18 mouse cellular contexts compared by ENCODE assay signal in genomic region chr2:49942100-49942499, GRCm38 (mm10).
DNase-seq lines count a peak whose midpoint lies in the region; ATAC-seq and TF ChIP-seq lines count a peak whose summit lies in the region.
"Had no signal": no experiment of that assay in that cellular context is flagged by ENCODE, and none has a peak within 500 bp of the region (broad histone marks: within the 10 kb centered on the region; RNA-seq: fewer than 3 reads in every experiment).

No protein-coding gene starts in this region.

- H3K4me1 ChIP-seq in intestine, postnatal 0 days (replicated peaks; ENCODE audit: control insufficient read depth, insufficient read depth, low read length): no peaks in the 10 kb centered on the region
- no peaks in the 10 kb centered on the region for H3K4me1 ChIP-seq in intestine, embryonic 16.5 days (ENCODE audit: control insufficient read depth, insufficient read depth, low read length)
- H3K4me1 ChIP-seq in lung, postnatal 0 days (ENCODE audit: insufficient read depth, low read depth, low read length): no peaks in the 10 kb centered on the region
- no peaks in the 10 kb centered on the region for H3K4me1 ChIP-seq in hindbrain, embryonic 11.5 days (replicated peaks; ENCODE audit: control insufficient read depth, insufficient read depth, low read length)
- H3K4me1 ChIP-seq: embryonic facial prominence, embryonic 10.5 days; hindbrain, embryonic 10.5 days; hindbrain, embryonic 15.5 days had no signal

- POLR2A ChIA-PET in Patski (lab: Charles Lee): no interaction called here

- no peaks in the 10 kb centered on the region for H3K9me3 ChIP-seq in intestine, postnatal 0 days (ENCODE audit: control insufficient read depth)
- H3K9me3 ChIP-seq in intestine, embryonic 16.5 days (ENCODE audit: control insufficient read depth, low read length): no peaks in the 10 kb centered on the region
- H3K9me3 ChIP-seq in lung, postnatal 0 days (ENCODE audit: low read length): no peaks in the 10 kb centered on the region
- H3K9me3 ChIP-seq in hindbrain, embryonic 11.5 days (ENCODE audit: control insufficient read depth, low read length): no peaks in the 10 kb centered on the region
- H3K9me3 ChIP-seq: embryonic facial prominence, embryonic 10.5 days; forebrain, embryonic 13.5 days; heart, embryonic 12.5 days; hindbrain, embryonic 10.5 days; hindbrain, embryonic 15.5 days had no signal

- H3K9ac ChIP-seq in intestine, postnatal 0 days (ENCODE audit: low read depth, low read length): no peak overlapping the region
- H3K9ac ChIP-seq in intestine, embryonic 16.5 days (ENCODE audit: low read depth, low read length): no peak overlapping the region
- no peak overlapping the region for H3K9ac ChIP-seq in lung, postnatal 0 days (replicated peaks; ENCODE audit: low read depth)
- H3K9ac ChIP-seq in hindbrain, embryonic 11.5 days (ENCODE audit: low read depth, low read length): no peak overlapping the region
- H3K9ac ChIP-seq: forebrain, embryonic 13.5 days; forebrain, postnatal 0 days; heart, embryonic 12.5 days; hindbrain, embryonic 15.5 days had no signal

- peak; percentile 20; the same call in 1 of the 2 replicates for TF ChIP-seq CTCF in intestine, postnatal 0 days (IDR thresholded peaks at IDR 0.05; ENCODE audit: low read depth)
- 0 out of 2 replicates have a peak, but pooled peaks have one; percentile 7 for TF ChIP-seq CTCF in lung, postnatal 0 days (IDR thresholded peaks at IDR 0.05)
- TF ChIP-seq CTCF in Patski (IDR thresholded peaks at IDR 0.05): peak; percentile 15

- CTCF ChIA-PET in Patski (lab: Charles Lee): interaction anchor here (1.0 kb wide), 2 partner anchors 14 to 30 kb away, joined by 3 to 4 read pairs; no protein-coding TSS in a partner anchor

- no peak overlapping the region for H3K4me2 ChIP-seq in intestine, postnatal 0 days (replicated peaks; ENCODE audit: low read depth)
- no peak overlapping the region for H3K4me2 ChIP-seq in intestine, embryonic 16.5 days (ENCODE audit: low read depth, low read length)
- H3K4me2 ChIP-seq in lung, postnatal 0 days (replicated peaks; ENCODE audit: low read depth, low read length): no peak overlapping the region
- no peak overlapping the region for H3K4me2 ChIP-seq in hindbrain, embryonic 11.5 days (replicated peaks; ENCODE audit: low read depth, low read length)
- H3K4me2 ChIP-seq: forebrain, embryonic 13.5 days; heart, embryonic 12.5 days; hindbrain, embryonic 15.5 days had no signal

- no peak overlapping the region for H3K4me3 ChIP-seq in intestine, postnatal 0 days (ENCODE audit: low read depth, low read length)
- H3K4me3 ChIP-seq in intestine, embryonic 16.5 days (ENCODE audit: low read length): no peak overlapping the region
- H3K4me3 ChIP-seq in lung, postnatal 0 days (ENCODE audit: low read depth, low read length): no peak overlapping the region
- H3K4me3 ChIP-seq in hindbrain, embryonic 11.5 days (ENCODE audit: low read depth, low read length): no peak overlapping the region
- H3K4me3 ChIP-seq: embryonic facial prominence, embryonic 10.5 days; forebrain, embryonic 13.5 days; heart, embryonic 12.5 days; hindbrain, embryonic 10.5 days; hindbrain, embryonic 15.5 days had no signal

- in situ Hi-C loops in Patski (cut with MboI; ENCODE audit: low pct_unique_long_range_greater_than_20kb): no loop called here

- no peaks in the 10 kb centered on the region for H3K27me3 ChIP-seq in intestine, postnatal 0 days (replicated peaks; ENCODE audit: control insufficient read depth, insufficient read depth, low read length)
- H3K27me3 ChIP-seq in intestine, embryonic 16.5 days (replicated peaks; ENCODE audit: control insufficient read depth, insufficient read depth, low read length): no peaks in the 10 kb centered on the region
- no peaks in the 10 kb centered on the region for H3K27me3 ChIP-seq in lung, postnatal 0 days (replicated peaks; ENCODE audit: insufficient read depth, low read length)
- H3K27me3 ChIP-seq in Patski: peaks cover 5% of the 10 kb centered on the region
- no peaks in the 10 kb centered on the region for H3K27me3 ChIP-seq in hindbrain, embryonic 11.5 days (ENCODE audit: control insufficient read depth, insufficient read depth, low read length)
- H3K27me3 ChIP-seq: forebrain, embryonic 13.5 days; heart, embryonic 12.5 days; hindbrain, embryonic 15.5 days had no signal

- no peak overlapping the region for H3K27ac ChIP-seq in intestine, postnatal 0 days (ENCODE audit: low read depth, low read length)
- H3K27ac ChIP-seq in intestine, embryonic 16.5 days (ENCODE audit: low read length): no peak overlapping the region
- no peak overlapping the region for H3K27ac ChIP-seq in lung, postnatal 0 days (ENCODE audit: low read length)
- no peak overlapping the region for H3K27ac ChIP-seq in hindbrain, embryonic 11.5 days (ENCODE audit: low read depth, low read length)
- H3K27ac ChIP-seq: embryonic facial prominence, embryonic 10.5 days; forebrain, embryonic 13.5 days; hindbrain, embryonic 10.5 days; hindbrain, embryonic 15.5 days had no signal

- DNase-seq in lung, postnatal 0 days (ENCODE audit: low spot score): no peak
- DNase-seq in lung, adult 18-20 months: no peak
- DNase-seq in Patski (ENCODE audit: low read depth, low spot score): no peak
- DNase-seq in thymus, postnatal 25 days: no peak
- no peak for DNase-seq in hindbrain, embryonic 11.5 days (ENCODE audit: low spot score)
- DNase-seq: adrenal gland, postnatal 10 days; cerebellum, adult 11-12 months; cerebellum, adult 9-10 months; cerebellum, postnatal 36 days; forebrain, postnatal 0 days; gastrocnemius, postnatal 14 days had no signal

- no peak for ATAC-seq in intestine, postnatal 0 days
- ATAC-seq in intestine, embryonic 16.5 days: no peak
- no peak for ATAC-seq in lung, postnatal 0 days
- ATAC-seq in Patski: no peak
- ATAC-seq in hindbrain, embryonic 11.5 days (ENCODE audit: low FRiP score): no peak
- ATAC-seq: forebrain, embryonic 13.5 days; forebrain, postnatal 0 days had no signal

- no peaks in the 10 kb centered on the region for H3K36me3 ChIP-seq in intestine, postnatal 0 days (ENCODE audit: control insufficient read depth, insufficient read depth)
- no peaks in the 10 kb centered on the region for H3K36me3 ChIP-seq in intestine, embryonic 16.5 days (ENCODE audit: control insufficient read depth, insufficient read depth, low read length)
- no peaks in the 10 kb centered on the region for H3K36me3 ChIP-seq in lung, postnatal 0 days (ENCODE audit: insufficient read depth, low read length)
- H3K36me3 ChIP-seq in hindbrain, embryonic 11.5 days (ENCODE audit: control insufficient read depth, insufficient read depth, low read length): no peaks in the 10 kb centered on the region
- H3K36me3 ChIP-seq: embryonic facial prominence, embryonic 10.5 days; heart, embryonic 12.5 days; hindbrain, embryonic 10.5 days; hindbrain, embryonic 15.5 days had no signal

- TF ChIP-seq EP300 in lung, postnatal 0 days (IDR thresholded peaks at IDR 0.05): no peak

- WGBS in intestine, postnatal 0 days: 54% methylated on average over 5 of the region's 5 CpGs
- WGBS in intestine, embryonic 16.5 days: 49% methylated on average over 5 of the region's 5 CpGs
- WGBS in lung, postnatal 0 days: 49% methylated on average over 5 of the region's 5 CpGs
- whole genome bisulfite sequencing in hindbrain, embryonic 11.5 days: 71% methylated on average over 5 of the region's 5 CpGs
